In the genomic region with DNA sequence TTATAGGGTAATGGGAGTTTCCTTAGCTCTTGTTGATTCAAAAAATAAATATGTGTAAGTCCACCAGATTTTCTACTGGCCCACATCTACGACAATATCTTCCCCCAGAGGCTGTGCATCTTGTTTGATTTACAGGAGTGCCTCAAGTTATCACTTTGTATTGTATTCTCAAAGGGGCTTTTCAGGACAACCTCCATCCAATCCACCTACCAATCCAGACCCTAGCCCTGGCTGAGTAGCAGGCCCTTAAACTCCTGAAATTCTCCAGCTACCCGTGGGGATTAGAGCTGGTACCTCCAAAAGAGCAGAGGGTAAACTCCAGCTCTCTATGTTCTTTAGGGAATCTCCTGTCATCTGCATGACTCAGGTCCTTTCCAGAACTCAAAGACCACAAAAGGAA, we compare ENCODE assay signal across 7 mouse cellular contexts. TPM values are rescaled to one million over a fixed set of nuclear protein-coding genes. Genes with fewer than 3 reads are reported as not detected.
DNase-seq lines count a peak whose midpoint lies in the region; ATAC-seq and TF ChIP-seq lines count a peak whose summit lies in the region.

No protein-coding gene starts in this region.

- H3K9ac ChIP-seq in heart, embryonic 15.5 days: peak overlapping the region; percentile 44; the same call in 1 of the 2 replicates
- peak overlapping the region; percentile 99 for H3K9ac ChIP-seq in liver, embryonic 14.5 days (replicated peaks)

- no peak overlapping the region for H3K27ac ChIP-seq in testis, adult 2 months (ENCODE audit: control insufficient read depth, insufficient read depth, low read depth, low read length)
- H3K27ac ChIP-seq in heart, embryonic 15.5 days: peak overlapping the region; percentile 99
- H3K27ac ChIP-seq in liver, embryonic 14.5 days: peak overlapping the region; percentile 50; the same call in 1 of the 2 replicates
- H3K27ac ChIP-seq in thymus, adult 2 months (ENCODE audit: control insufficient read depth, insufficient read depth, low read length): no peak overlapping the region

- TF ChIP-seq EP300 in liver, embryonic 14.5 days (IDR thresholded peaks at IDR 0.05; ENCODE audit: low read depth): no peak

- peaks cover 5% of the 10 kb centered on the region for H3K4me1 ChIP-seq in testis, adult 2 months (ENCODE audit: control insufficient read depth, insufficient read depth, low read length)
- peaks cover 20% of the 10 kb centered on the region for H3K4me1 ChIP-seq in heart, embryonic 15.5 days (replicated peaks)
- peaks cover 14 to 22% of the 10 kb centered on the region in 2 experiments for H3K4me1 ChIP-seq in liver, embryonic 14.5 days (replicated peaks; ENCODE audit: control insufficient read depth in 2 of 2, insufficient read depth in 2 of 2, low read length in 1 of 2)
- H3K4me1 ChIP-seq in thymus, adult 2 months (replicated peaks; ENCODE audit: control insufficient read depth, insufficient read depth, low read length): peaks cover 4% of the 10 kb centered on the region

- H3K9me3 ChIP-seq in heart, embryonic 15.5 days (replicated peaks): no peaks in the 10 kb centered on the region
- no peaks in the 10 kb centered on the region for H3K9me3 ChIP-seq in liver, embryonic 14.5 days (ENCODE audit: control insufficient read depth, low read length)

- H3K36me3 ChIP-seq in testis, adult 2 months (ENCODE audit: control insufficient read depth, insufficient read depth, low read length): no peaks in the 10 kb centered on the region; the same call in 1 of the 2 replicates
- peaks cover 27% of the 10 kb centered on the region for H3K36me3 ChIP-seq in heart, embryonic 15.5 days
- H3K36me3 ChIP-seq in liver, embryonic 14.5 days (replicated peaks; ENCODE audit: control insufficient read depth, insufficient read depth, low read depth): peaks cover 43% of the 10 kb centered on the region
- H3K36me3 ChIP-seq in thymus, adult 2 months (ENCODE audit: control insufficient read depth, insufficient read depth, low read length): peaks cover 26% of the 10 kb centered on the region

- no peaks in the 10 kb centered on the region for H3K27me3 ChIP-seq in testis, adult 2 months (ENCODE audit: control insufficient read depth, insufficient read depth, low read length)
- H3K27me3 ChIP-seq in heart, embryonic 15.5 days: no peaks in the 10 kb centered on the region
- no peaks in the 10 kb centered on the region for H3K27me3 ChIP-seq in liver, embryonic 14.5 days (ENCODE audit: control insufficient read depth, insufficient read depth, low read length)
- no peaks in the 10 kb centered on the region for H3K27me3 ChIP-seq in thymus, adult 2 months (ENCODE audit: control insufficient read depth, insufficient read depth, low read length)

- ATAC-seq in heart, embryonic 15.5 days (replicated peaks; ENCODE audit: insufficient number of reproducible peaks, insufficient read depth, low FRiP score, low read depth): no peak
- ATAC-seq in liver, embryonic 14.5 days (ENCODE audit: insufficient read depth): no peak

- WGBS in heart, embryonic 15.5 days: 26% methylated on average over 2 of the region's 2 CpGs
- WGBS in liver, embryonic 14.5 days (ENCODE audit: insufficient replicate concordance): 52% methylated on average over 2 of the region's 2 CpGs
- WGBS in thymus, adult 2 months: 39% methylated on average over 2 of the region's 2 CpGs

- DNase-seq in testis, postnatal 10 days (ENCODE audit: low spot score): no peak
- no peak for DNase-seq in liver, embryonic 14.5 days (ENCODE audit: low read depth in 3 of 3, low spot score in 3 of 3)
- DNase-seq in frontal cortex, postnatal 10 days (ENCODE audit: low spot score in 2 of 2): no peak
- no peak for DNase-seq in embryo, embryonic 11 days
- DNase-seq in thymus, adult 2 months: no peak

- H3K4me2 ChIP-seq in heart, embryonic 15.5 days: peak overlapping the region; percentile 71
- peak overlapping the region; percentile 87 for H3K4me2 ChIP-seq in liver, embryonic 14.5 days (ENCODE audit: low read depth)

- peak overlapping the region; percentile 21; the same call in 1 of the 2 replicates for H3K4me3 ChIP-seq in testis, adult 2 months (ENCODE audit: control insufficient read depth, low read depth, low read length)
- peak overlapping the region; percentile 85 for H3K4me3 ChIP-seq in heart, embryonic 15.5 days
- peak overlapping the region in 1 of 2 experiments; percentile 100; a peak in 2 of 4 replicates for H3K4me3 ChIP-seq in liver, embryonic 14.5 days (ENCODE audit: insufficient read depth in 1 of 2, low read depth in 2 of 2, low read length in 2 of 2)
- H3K4me3 ChIP-seq in thymus, adult 2 months (ENCODE audit: control insufficient read depth, insufficient read depth, low read length): no peak overlapping the region

- no peak for TF ChIP-seq POLR2A in testis, adult 2 months (IDR thresholded peaks at IDR 0.05; ENCODE audit: control insufficient read depth, low read depth, low read length)
- no peak for TF ChIP-seq POLR2A in thymus, adult 2 months (IDR thresholded peaks at IDR 0.05; ENCODE audit: control insufficient read depth, extremely low read depth, insufficient read depth, low read length, poor library complexity)

- TF ChIP-seq CTCF in testis, adult 2 months (IDR thresholded peaks at IDR 0.05; ENCODE audit: control insufficient read depth, insufficient read depth, insufficient replicate concordance, low read depth, low read length): no peak
- no peak for TF ChIP-seq CTCF in liver, embryonic 14.5 days (IDR thresholded peaks at IDR 0.05; ENCODE audit: low read depth)
- no peak for TF ChIP-seq CTCF in thymus, adult 2 months (IDR thresholded peaks at IDR 0.05; ENCODE audit: borderline replicate concordance, control insufficient read depth, extremely low read depth, insufficient read depth, low read length, poor library complexity)

RNA-seq across cellular contexts. Expression of gene Vcp, which starts 2.3 kb away (rescaled TPM):
- 78.0 and 85.5 TPM in 2 replicates for polyA plus RNA-seq in testis, adult 2 months (2012; rRNA removed)
- 437 and 463 TPM in 2 replicates for polyA plus RNA-seq in heart, embryonic 15.5 days (2015; fragmentation: Nextera tagmentation; extraction: Ambion mirVana)
- 48.9 and 80.0 TPM in 2 replicates for polyA plus RNA-seq in liver, embryonic 14.5 days (2012; rRNA removed)
- 176 and 191 TPM in 2 replicates for polyA plus RNA-seq in liver, embryonic 14.5 days (2014; fragmentation: Nextera tagmentation; extraction: Ambion mirVana)
- polyA plus RNA-seq in thymus, adult 2 months (2012; rRNA removed): 126 and 169 TPM in 2 replicates

RNA-seq across cellular contexts. Expression of gene Fancg, which starts 12.3 kb away (rescaled TPM):
- polyA plus RNA-seq in testis, adult 2 months (2012; rRNA removed): 96.4 and 104 TPM in 2 replicates
- polyA plus RNA-seq in heart, embryonic 15.5 days (2015; fragmentation: Nextera tagmentation; extraction: Ambion mirVana): 9.8 and 13.5 TPM in 2 replicates
- polyA plus RNA-seq in liver, embryonic 14.5 days (2012; rRNA removed): 8.2 and 9.9 TPM in 2 replicates
- polyA plus RNA-seq in liver, embryonic 14.5 days (2014; fragmentation: Nextera tagmentation; extraction: Ambion mirVana): 8.3 and 10.0 TPM in 2 replicates
- 50.0 and 59.1 TPM in 2 replicates for polyA plus RNA-seq in thymus, adult 2 months (2012; rRNA removed)

RNA-seq across cellular contexts. Expression of gene Pigo, which starts 27.6 kb away (rescaled TPM):
- 36.3 and 42.0 TPM in 2 replicates for polyA plus RNA-seq in testis, adult 2 months (2012; rRNA removed)
- polyA plus RNA-seq in heart, embryonic 15.5 days (2015; fragmentation: Nextera tagmentation; extraction: Ambion mirVana): 15.0 and 15.5 TPM in 2 replicates
- 9.2 and 10.4 TPM in 2 replicates for polyA plus RNA-seq in liver, embryonic 14.5 days (2012; rRNA removed)
- 8.3 and 11.0 TPM in 2 replicates for polyA plus RNA-seq in liver, embryonic 14.5 days (2014; fragmentation: Nextera tagmentation; extraction: Ambion mirVana)
- 47.4 and 54.5 TPM in 2 replicates for polyA plus RNA-seq in thymus, adult 2 months (2012; rRNA removed)

RNA-seq across cellular contexts. Expression of gene 1700022I11Rik, which starts 28.6 kb away (rescaled TPM):
- 22.4 and 23.7 TPM in 2 replicates for polyA plus RNA-seq in testis, adult 2 months (2012; rRNA removed)
- 0.18 and 0.42 TPM in 2 replicates for polyA plus RNA-seq in heart, embryonic 15.5 days (2015; fragmentation: Nextera tagmentation; extraction: Ambion mirVana)
- polyA plus RNA-seq in liver, embryonic 14.5 days (2012; rRNA removed): 0.07 TPM in 1 of 2 replicates, not detected in the other
- polyA plus RNA-seq in liver, embryonic 14.5 days (2014; fragmentation: Nextera tagmentation; extraction: Ambion mirVana): 0.16 and 0.44 TPM in 2 replicates
- polyA plus RNA-seq in thymus, adult 2 months (2012; rRNA removed): not detected in 2 replicates

RNA-seq across cellular contexts. Expression of gene Stoml2, which starts 33.5 kb away (rescaled TPM):
- 19.8 and 22.7 TPM in 2 replicates for polyA plus RNA-seq in testis, adult 2 months (2012; rRNA removed)
- 189 and 209 TPM in 2 replicates for polyA plus RNA-seq in heart, embryonic 15.5 days (2015; fragmentation: Nextera tagmentation; extraction: Ambion mirVana)
- 55.8 and 83.2 TPM in 2 replicates for polyA plus RNA-seq in liver, embryonic 14.5 days (2012; rRNA removed)
- 200 and 229 TPM in 2 replicates for polyA plus RNA-seq in liver, embryonic 14.5 days (2014; fragmentation: Nextera tagmentation; extraction: Ambion mirVana)
- 71.2 and 78.5 TPM in 2 replicates for polyA plus RNA-seq in thymus, adult 2 months (2012; rRNA removed)

Comparison
In these comparisons a context has a peak if more than half of its experiments do, and no peak if none do; other contexts are left out.
1. H3K27ac ChIP-seq: peak in heart, embryonic 15.5 days (single experiment) and liver, embryonic 14.5 days (single experiment); none in testis, adult 2 months (single experiment) and thymus, adult 2 months (single experiment).